Mouse (Mus musculus) bone marrow macrophage, adult 2 months (primary cell): ENCODE measurements around the gene Gng13.

Source experiments
- CTCF ChIP-seq: IDR thresholded peaks from 2 replicates; pipeline ENCODE4 v1.5.1; 2012; ENCODE audit warnings: low read depth, mild to moderate bottlenecking, low read length, moderate library complexity
- POLR2A ChIP-seq: IDR thresholded peaks from 2 replicates; pipeline ENCODE4 v1.6.1; 2012; ENCODE audit warnings: mild to moderate bottlenecking, low read depth, low read length, borderline replicate concordance

DNA sequence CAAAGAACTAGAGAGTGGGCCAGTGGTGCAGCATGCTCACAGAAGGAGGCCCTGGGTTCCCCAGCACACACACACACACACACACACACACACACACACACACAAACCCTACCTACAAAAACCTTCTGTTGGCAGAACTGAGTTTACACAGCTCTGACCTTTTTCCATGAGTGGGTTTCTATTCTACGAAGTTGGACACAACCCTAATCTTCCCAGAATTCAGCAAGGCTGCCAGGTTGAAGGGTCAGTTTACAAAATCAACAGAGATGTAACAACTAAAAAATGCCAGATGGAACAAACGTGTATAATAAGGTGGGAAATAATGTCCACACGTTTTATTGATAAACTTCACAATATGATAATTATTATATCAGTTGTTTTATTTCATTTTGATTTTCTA, 40.7 kb downstream of the Gng13 start:
- TF ChIP-seq CTCF = no peak
- no peak for TF ChIP-seq POLR2A
